Mouse (Mus musculus): ENCODE measurements around the gene Olfr656.

Olfr656 gene

DNA sequence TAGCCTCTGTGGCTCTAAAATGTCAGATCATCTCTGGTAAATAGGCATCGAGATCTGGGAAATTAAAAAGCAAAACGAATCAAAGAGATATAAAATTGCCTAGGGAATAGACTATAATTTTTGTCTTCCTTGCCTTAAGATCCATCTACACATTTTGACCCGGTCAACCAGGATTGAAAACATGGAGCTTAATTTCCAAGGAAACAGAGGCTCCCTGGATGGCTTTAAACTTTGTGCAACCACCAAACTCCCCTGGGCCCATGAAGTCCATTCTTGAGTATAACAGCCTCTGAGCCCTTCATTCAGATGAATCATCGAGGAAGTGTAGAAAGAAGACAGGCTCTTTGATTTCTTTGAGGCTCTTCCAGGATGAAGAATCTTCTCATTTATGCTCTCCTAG is at the start of gene Olfr656:
Gene Olfr656, plus strand, starts transcription at position 301 of the 400 bp plus-strand sequence.
- DNase-seq (ENCODE audit: low read depth, low spot score), result no peak

DNA sequence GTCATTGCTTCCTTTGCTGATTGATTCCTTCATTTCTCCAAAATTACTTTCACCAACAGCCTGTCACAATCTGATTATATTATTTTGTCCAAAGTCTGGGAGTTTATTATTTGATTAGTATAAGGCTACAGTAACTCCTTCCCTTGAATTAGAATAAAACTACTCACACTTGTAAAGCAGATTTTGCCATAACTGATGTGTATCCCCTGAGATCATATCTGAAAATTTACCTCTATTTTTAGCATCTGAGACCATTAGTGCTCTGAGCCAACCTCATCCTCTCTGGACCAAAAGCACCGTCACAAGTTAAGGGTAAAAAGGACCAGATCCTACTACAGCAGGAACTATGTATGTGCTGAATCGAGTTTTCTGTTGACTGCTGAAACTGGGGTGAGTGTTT is 36.7 kb upstream of the Olfr656 start, which contains the start of gene Olfr653:
Gene Olfr653, plus strand, starts transcription at position 301 of the 400 bp plus-strand sequence.
- no peak for DNase-seq (ENCODE audit: low read depth, low spot score)

DNA sequence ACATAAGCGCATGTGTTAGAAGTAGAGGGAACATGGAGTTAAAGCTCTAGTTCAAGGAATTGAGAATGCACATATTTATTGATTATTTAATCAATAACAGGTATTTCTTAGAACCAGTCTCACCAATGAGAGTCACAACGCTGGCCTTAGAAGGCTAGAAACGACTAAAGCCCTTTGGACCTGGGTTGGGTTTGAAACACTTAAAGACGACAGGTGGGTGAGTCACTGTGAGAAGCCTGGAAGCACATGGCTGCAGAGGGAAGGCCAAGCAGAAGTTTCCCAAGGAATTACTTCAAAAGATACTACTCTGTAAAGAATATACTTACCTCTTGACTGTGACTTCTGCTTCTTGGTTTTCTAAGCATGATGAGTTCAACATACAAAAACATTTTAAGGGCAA is 32.9 kb upstream of the Olfr656 start:
- no peak for DNase-seq (ENCODE audit: low read depth, low spot score)

DNA sequence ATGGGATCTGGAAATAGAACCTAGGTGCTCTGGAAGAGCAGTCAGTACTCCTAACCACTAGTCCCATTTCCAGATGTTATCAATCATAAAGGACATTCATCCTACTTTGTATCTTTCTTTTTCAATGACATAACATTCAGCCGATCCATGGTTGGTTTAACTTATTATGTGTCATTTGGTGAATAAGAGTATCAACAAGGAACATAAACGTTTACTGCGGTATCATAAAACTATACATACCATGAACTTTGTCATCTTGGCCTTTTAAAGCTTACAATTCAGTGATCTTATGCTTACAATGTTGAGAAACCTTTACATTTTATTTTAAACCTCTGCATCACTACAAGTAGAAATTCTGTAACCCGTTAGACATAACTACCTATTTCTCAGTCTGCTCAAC is 32.3 kb upstream of the Olfr656 start:
- no peak for DNase-seq (ENCODE audit: low read depth, low spot score)

DNA sequence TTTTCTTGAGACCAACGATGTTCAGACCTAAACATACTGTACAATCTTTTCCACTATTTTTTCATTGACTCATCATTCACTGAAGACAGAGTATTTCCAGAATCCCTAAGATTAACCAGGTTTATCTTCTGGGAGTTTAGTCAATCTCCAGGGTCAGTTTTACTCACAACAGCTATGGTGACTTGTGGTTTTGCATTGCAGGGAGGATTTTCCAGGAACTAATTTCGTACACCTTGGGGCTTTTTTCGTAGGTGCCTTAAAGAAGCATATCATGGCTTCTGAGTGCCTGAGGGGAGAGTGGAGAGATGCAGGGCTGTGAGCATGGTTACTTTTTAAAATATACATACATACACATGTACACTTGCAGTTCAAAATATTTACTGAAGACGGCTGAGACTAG is 27.0 kb upstream of the Olfr656 start, which contains the start of gene Olfr654:
Gene Olfr654, plus strand, starts transcription at position 301 of the 400 bp plus-strand sequence.
- DNase-seq (ENCODE audit: low read depth, low spot score), result no peak

DNA sequence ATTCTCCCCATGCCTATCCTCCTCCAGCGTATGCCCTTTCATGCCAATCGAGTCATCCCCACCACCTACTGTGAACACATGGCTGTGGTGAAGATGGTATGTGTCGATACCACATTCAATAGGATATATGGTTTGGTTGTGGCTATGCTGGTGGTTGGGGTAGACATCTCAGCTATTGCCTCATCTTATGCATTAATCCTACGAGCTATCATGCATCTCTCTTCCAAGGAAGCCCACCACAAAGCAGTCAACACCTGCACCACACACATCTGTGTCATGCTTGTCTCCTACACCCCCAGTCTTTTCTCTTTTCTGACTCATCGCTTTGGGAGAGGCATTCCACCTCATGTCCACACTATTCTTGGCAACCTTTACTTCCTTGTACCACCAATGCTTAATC is 25.5 kb upstream of the Olfr656 start:
- no peak for DNase-seq (ENCODE audit: low read depth, low spot score)

DNA sequence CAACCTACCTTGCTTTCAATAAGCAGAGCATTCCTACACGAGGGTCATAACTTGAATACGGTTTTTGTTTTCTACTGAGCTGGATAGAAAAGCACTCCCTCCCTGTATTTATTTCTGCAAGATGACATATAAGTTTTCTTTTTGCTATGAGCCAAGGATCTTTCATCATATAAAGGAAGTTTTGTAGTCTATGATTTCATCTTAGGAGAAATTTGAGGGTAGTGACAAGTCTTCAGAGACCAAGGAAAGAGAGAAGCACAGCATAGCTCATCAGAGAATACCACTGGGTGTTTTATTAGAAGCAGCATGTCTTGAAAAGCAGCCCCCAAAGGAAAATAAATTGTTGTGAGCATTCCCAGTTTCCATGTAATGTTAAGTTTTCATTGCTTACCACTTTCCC is 12.1 kb upstream of the Olfr656 start, which contains the start of gene Olfr655:
Gene Olfr655, minus strand, starts transcription at position 101 of the 400 bp plus-strand sequence.
- DNase-seq (ENCODE audit: low read depth, low spot score), result no peak

DNA sequence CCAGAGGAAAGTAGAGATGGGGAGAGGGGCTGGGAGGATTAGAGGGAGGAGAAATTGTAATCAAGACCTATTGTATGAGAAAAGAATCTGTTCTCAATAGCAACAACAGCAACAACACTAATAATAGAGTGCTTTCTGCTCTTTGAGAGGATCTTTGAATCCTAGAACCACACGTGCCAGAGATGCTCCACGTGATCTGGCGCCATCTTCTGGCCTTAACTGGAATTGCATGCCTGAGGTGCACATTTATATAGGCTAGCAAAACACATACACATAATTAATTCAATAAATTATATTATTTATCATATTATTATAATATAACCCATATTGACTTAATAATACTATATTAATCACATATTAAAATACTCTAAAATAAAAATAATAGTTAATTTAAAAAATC is 10.6 kb upstream of the Olfr656 start:
- peak; percentile 84 for DNase-seq (ENCODE audit: low read depth, low spot score)

DNA sequence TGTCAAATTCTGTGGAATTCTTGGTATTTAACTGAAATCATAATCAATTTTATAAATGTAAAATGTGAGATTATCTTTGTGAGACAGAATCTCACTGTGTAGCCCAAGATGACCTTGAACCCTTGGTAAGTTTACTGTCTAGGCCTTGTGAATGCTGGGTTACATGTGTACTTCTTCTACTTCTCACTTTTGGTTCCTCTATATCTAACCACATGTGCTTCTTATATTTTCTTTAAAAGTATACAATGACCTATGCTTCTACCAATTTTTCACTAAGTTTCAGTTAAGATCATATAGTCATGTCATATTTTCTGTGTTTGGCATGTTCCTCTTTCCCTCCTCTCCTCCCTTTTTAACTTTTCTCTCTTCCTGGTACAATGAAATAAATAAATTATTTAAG is 9.0 kb upstream of the Olfr656 start:
- no peak for DNase-seq (ENCODE audit: low read depth, low spot score)

DNA sequence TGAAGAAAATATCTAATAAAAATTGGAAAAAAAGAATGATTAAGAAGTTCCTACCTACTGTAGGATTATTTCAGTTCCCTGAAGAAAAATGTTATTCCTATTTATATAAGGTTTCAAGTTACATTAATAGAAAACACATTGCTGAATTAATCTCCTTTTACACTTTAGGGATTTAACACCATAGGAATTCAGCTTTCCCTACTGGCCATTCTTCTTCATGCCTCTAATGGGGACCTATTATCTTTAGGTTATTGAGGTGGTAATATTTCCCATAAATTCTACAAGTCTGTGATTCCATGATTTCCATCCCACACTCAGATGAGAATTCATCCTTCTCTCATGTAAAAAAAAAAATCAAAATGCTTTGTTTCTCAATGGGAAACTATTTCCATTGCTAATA is 10.7 kb downstream of the Olfr656 start, which contains the start of gene Olfr657:
Gene Olfr657, plus strand, starts transcription at position 301 of the 400 bp plus-strand sequence.
- DNase-seq (ENCODE audit: low read depth, low spot score), result no peak

DNA sequence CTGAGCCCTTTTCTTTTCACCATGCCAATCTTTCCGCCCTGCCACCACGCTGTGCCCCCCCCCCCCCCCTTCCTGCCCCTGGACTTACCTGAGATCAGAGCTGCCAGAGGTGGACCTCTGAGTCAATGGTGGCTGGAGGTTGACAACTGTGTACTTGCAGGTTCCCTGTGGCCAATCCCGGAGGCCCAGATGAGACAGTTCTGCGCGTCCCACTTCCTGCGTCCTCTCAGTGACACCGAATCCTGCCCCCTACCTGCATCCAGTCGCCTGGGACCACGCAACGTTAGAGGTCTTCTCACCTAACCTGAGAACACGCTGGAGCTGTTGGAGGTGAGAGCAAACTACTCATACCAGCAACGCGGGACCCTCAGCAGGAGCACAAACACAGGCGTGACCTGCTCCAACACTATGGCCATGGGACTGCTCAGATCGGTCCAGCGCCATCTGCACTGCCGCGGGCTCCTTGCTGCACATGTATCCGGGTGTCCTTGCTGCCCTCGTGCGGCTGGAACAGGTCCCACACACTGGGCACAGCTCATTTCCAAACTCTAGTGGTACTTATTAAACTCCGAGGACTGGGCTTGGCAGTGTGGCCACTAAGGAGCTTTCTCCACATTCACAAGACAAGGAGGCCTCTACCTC is 33.2 kb downstream of the Olfr656 start, which contains the start of gene Olfr658:
Gene Olfr658, minus strand, starts transcription at position 465 of the 642 bp plus-strand sequence.
- DNase-seq (ENCODE audit: low read depth, low spot score), result peak; percentile 71

DNA sequence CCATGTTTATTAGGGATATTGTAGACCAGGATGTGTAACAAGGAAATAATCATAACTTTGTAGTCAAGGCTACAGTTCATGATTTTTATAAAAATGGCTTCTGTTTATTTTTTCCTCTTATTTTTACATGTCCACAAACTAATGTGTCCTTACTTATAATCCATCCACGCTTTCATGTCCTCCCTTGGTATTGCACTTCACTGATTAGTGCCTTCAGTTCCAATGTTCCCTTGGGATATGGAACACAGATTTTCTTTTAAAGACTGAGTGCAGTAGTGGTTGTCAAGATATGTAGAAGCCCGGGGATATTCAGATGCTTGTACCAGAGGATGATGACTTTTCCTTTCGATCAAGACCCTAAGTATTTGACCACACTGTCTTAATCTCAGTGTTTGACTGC is 52.7 kb downstream of the Olfr656 start, which contains the start of gene Olfr659:
Gene Olfr659, plus strand, starts transcription at position 301 of the 400 bp plus-strand sequence.
- DNase-seq (ENCODE audit: low read depth, low spot score), result no peak
